Mouse (Mus musculus): ENCODE data around the gene 1700037C18Rik.
"Not testable (repeated sequence)": the region's sequence is repeated elsewhere in the genome, so short reads cannot be mapped to it uniquely, and the experiment has no call there.

Gene 1700037C18Rik

GRCm38 (mm10) chr16:3871815-3872214 lies 36.7 kb downstream of the 1700037C18Rik start:
- DNase-seq, result no peak

GRCm38 (mm10) chr16:3859254-3859653 lies 49.2 kb downstream of the 1700037C18Rik start:
- DNase-seq, result no peak

DNA sequence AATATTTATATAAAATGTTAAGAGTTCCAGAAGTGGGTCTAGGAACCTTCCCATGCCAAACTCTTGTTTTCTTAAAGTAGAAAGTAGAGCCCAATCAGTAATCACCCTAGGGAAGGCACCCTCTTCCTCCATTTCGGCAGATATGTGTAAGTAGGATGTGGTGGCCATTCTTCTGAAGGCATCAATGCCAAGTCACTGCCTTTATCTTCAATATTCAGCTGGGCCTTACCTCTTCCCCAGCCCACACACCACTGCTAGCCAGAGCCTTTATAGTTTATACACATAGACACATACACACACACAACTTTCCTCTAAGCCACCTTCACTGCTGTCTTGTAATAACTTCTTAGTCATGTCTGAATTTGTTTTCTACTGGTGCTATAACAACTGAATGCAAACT lies 52.7 kb downstream of the 1700037C18Rik start:
- DNase-seq, result no peak

DNA sequence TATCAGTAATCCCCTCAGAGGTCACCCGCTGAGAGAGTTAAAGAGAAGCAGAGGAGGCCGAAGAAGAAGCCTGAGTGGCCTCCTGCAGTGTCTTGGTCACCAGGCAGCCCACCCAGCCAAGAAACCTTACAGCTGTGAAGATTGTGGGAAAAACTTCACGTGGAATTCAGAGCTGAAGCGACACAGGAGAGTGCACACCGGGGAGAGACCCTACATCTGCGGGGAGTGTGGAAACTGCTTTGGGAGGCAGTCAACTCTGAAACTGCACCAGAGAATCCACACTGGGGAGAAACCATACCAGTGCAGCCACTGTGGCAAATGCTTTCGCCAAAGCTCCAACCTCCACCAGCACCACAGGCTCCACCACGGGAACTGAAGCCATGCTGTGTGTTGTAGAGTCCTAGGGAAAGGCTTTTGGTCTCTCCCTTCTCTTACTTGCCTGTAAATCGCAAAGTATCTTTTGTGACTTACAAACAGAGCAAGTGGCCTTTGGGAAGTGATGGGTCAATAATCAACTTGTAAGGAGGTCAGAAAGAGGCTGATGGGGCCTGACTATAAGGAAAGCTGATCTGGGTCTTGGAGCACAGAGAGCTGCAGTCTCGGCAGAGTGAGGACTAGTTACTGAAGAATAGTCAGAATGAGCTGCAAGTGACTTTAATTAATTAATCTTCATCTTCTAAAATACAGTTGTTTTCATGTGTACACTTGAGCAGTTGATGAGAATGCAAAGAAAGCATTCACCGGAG lies 53.9 kb downstream of the 1700037C18Rik start:
- no peak for DNase-seq

DNA sequence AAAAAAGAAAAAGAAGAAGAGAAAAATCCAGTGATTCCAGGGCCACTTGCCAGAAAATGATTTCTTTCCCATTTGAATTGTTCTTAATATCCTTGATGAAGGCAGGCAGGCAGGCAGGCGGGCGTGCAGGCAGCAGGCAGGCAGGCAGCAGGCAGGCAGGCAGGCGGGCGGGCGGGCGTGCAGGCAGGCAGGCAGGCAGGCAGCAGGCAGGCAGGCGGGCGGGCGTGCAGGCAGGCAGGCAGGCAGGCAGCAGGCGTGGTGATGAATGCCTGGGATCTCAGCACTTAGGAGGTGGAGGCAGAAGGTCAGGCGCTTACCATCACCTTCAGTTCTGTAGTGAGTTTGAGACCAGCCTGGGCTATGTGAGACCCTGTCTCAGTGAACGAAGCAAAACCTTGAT lies 55.9 kb downstream of the 1700037C18Rik start:
- DNase-seq, result no peak

DNA sequence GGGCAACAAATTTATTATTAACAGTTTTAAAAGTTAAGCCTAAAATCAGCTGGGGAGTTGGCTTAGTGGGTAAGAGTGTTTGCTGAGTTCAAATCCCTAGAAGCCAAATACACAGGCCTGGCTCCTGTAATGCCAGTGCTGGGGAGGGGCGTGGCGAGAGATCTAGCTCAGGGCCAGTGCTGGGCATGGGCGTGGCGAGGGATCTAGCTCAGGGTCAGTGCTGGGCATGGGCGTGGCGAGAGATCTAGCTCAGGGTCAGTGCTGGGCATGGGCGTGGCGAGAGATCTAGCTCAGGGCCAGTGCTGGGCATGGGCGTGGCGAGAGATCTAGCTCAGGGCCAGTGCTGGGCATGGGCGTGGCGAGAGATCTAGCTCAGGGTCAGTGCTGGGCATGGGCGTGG lies 57.2 kb downstream of the 1700037C18Rik start:
- not testable (repeated sequence) for DNase-seq

DNA sequence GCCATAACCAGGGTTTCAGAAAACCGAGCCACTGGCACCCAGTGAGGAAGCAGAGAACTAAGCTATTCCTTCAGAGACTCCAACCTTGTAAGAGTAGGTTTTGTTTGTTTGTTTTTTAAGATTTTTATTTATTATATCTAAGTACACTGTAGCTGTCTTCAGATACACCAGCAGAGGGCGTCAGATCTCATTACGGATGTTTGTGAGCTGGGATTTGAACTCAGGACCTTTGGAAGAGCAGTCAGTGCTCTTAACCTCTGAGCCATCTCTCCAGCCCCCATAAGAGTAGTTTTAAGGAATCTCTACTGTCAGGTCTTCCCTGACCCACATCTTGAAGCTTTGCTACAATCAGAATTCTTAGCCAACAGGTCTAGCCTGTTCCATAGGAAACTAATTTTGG lies 60.1 kb downstream of the 1700037C18Rik start:
- DNase-seq, result no peak

- no peak for DNase-seq
These were observed 60.6 kb downstream of the 1700037C18Rik start for GRCm38 (mm10) chr16:3847871-3848270.

- DNase-seq, result peak; percentile 90
These were observed 61.6 kb downstream of the 1700037C18Rik start, which contains the start of gene Zfp174 for GRCm38 (mm10) chr16:3846711-3847518. Zfp174 (plus strand) TSS chr16:3847268.
